Mouse (Mus musculus): ENCODE data around the gene Prmt7. TPM values are rescaled to one million over a fixed set of nuclear protein-coding genes. Genes with fewer than 3 reads are reported as not detected.

The Prmt7 gene
- polyA plus RNA-seq, 1 experiment from 2014 or later = 33.9 TPM

- Histone ChIP-seq H3K4me1 (ENCODE audit: control insufficient read depth in 2 of 2, insufficient read depth in 2 of 2, low read length in 2 of 2) (peaks cover 0 to 4% of the 10 kb centered on the region in 2 experiments; a peak in 1 of 4 replicates), H3K27me3 (ENCODE audit: control insufficient read depth, insufficient read depth, low read length) (no peaks in the 10 kb centered on the region)
These were observed 33.8 kb upstream of the Prmt7 start for GRCm38 (mm10) chr8:106176891-106177290.

DNA sequence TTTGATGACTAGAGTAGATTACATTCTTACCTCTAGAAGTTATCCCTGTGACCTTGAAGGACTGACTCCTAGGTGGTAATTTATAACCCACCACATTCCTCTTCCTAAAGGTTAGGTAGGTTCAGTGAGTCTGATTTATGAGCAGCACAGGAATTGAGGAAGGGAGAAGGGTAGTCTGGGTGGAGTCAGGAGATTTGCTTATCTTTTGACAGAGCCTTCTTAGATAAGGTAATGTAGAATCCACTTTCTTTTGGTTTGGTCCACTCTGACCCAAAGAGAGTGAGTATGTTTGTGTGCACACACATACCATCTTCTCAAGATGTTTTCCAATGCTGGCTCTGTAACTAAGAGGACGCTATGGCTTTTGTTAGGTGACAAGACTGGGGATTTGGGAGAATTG, 33.1 kb upstream of the Prmt7 start:
- Histone ChIP-seq H3K4me2 (ENCODE audit: low read length) (no peak overlapping the region), H3K9ac (ENCODE audit: low read length) (no peak overlapping the region), H3K4me1 (ENCODE audit: control insufficient read depth in 2 of 2, insufficient read depth in 2 of 2, low read length in 2 of 2) (peaks cover 0 to 4% of the 10 kb centered on the region in 2 experiments; a peak in 1 of 4 replicates), H3K27ac (replicated peaks in 1 of 2; ENCODE audit: control insufficient read depth in 1 of 2, insufficient read depth in 1 of 2, low read depth in 2 of 2, low read length in 2 of 2) (no peak overlapping the region), H3K27me3 (ENCODE audit: control insufficient read depth, insufficient read depth, low read length) (no peaks in the 10 kb centered on the region), H3K36me3 (ENCODE audit: control insufficient read depth, insufficient read depth, low read length) (peaks cover 24% of the 10 kb centered on the region), H3K4me3 (ENCODE audit: control insufficient read depth in 1 of 2, insufficient read depth in 1 of 2, low read depth in 1 of 2, low read length in 2 of 2) (no peak overlapping the region), H3K9me3 (ENCODE audit: control insufficient read depth, low read length) (no peaks in the 10 kb centered on the region)
- whole genome bisulfite sequencing = 61% methylated on average over 1 of the region's 1 CpGs
- ATAC-seq (ENCODE audit: insufficient number of reproducible peaks, insufficient read depth, low FRiP score, low read depth) = no peak

More at GRCm38 (mm10) chr8:106176891-106177290, 33.8 kb upstream of the Prmt7 start:
- Histone ChIP-seq H3K9me3 (ENCODE audit: control insufficient read depth, low read length) (no peaks in the 10 kb centered on the region), H3K4me2 (ENCODE audit: low read length) (no peak overlapping the region), H3K36me3 (ENCODE audit: control insufficient read depth, insufficient read depth, low read length) (peaks cover 17% of the 10 kb centered on the region), H3K9ac (ENCODE audit: low read length) (no peak overlapping the region), H3K27ac (replicated peaks in 1 of 2; ENCODE audit: control insufficient read depth in 1 of 2, insufficient read depth in 1 of 2, low read depth in 2 of 2, low read length in 2 of 2) (no peak overlapping the region), H3K4me3 (ENCODE audit: control insufficient read depth in 1 of 2, insufficient read depth in 1 of 2, low read depth in 1 of 2, low read length in 2 of 2) (no peak overlapping the region)
- WGBS = 28% methylated on average over 1 of the region's 1 CpGs
- ATAC-seq (ENCODE audit: insufficient number of reproducible peaks, insufficient read depth, low FRiP score, low read depth) = no peak

DNA sequence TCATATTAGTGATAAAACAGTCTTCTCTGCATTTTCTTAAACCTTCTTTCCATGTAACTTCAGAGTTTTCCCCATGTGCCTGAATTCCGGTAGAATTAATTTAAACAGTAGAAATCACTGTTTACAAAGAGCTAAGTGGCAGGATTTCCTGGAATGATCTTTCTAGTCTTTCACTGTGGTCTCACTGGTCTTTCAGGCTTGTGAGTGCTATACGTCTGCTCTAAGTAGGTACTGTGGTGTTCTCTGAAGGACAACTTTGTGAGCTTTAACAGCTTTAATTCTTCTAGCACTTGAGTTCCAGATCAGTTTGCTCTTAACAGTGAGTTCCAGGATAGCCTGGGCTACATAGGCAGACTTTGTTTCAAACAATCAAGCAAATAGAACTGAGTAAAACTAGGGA, 32.3 kb upstream of the Prmt7 start:
- Histone ChIP-seq H3K9ac (ENCODE audit: low read length) (no peak overlapping the region), H3K4me1 (ENCODE audit: control insufficient read depth in 2 of 2, insufficient read depth in 2 of 2, low read length in 2 of 2) (peaks cover 0 to 4% of the 10 kb centered on the region in 2 experiments; a peak in 1 of 4 replicates), H3K4me2 (ENCODE audit: low read length) (no peak overlapping the region), H3K27me3 (ENCODE audit: control insufficient read depth, insufficient read depth, low read length) (no peaks in the 10 kb centered on the region), H3K4me3 (ENCODE audit: control insufficient read depth in 1 of 2, insufficient read depth in 1 of 2, low read depth in 1 of 2, low read length in 2 of 2) (no peak overlapping the region), H3K27ac (replicated peaks in 1 of 2; ENCODE audit: control insufficient read depth in 1 of 2, insufficient read depth in 1 of 2, low read depth in 2 of 2, low read length in 2 of 2) (no peak overlapping the region), H3K9me3 (ENCODE audit: control insufficient read depth, low read length) (no peaks in the 10 kb centered on the region), H3K36me3 (ENCODE audit: control insufficient read depth, insufficient read depth, low read length) (peaks cover 28% of the 10 kb centered on the region)
- 62% methylated on average over 2 of the region's 2 CpGs for WGBS
- ATAC-seq (ENCODE audit: insufficient number of reproducible peaks, insufficient read depth, low FRiP score, low read depth) = no peak

DNA sequence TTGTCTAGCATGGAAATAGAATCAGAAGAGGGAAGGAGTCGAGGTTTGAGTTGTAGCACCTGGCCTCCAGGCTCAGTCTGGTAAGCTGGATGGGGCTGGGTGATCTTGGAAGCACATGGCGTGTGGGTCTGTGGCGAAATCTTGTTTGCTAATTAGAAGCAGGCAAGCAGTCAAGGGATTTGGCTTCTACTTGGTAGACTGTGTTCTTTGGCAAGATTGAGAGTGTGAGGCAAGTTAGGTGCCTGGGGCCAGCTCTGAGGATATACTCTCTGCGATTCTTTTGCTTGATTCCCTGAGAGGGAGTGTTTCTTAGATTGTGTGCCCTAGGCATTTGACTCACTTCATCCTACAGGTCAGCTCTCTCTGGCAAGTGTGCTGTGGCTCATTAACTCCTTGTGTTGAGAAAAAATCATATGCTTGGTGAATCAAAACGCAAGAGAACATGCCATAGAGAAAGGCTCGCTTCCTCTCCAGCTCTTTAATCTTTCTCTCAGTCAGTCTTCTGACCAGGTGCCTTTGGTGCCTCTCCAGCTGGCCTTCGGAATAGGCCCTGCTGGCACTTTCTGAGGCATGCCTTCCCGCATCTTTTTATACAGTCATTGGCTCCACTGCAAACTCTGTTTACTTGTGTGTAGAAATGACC, 25.0 kb upstream of the Prmt7 start:
- Histone ChIP-seq H3K4me1 (ENCODE audit: control insufficient read depth in 2 of 2, insufficient read depth in 2 of 2, low read length in 2 of 2) (no peaks in the 10 kb centered on the region), H3K36me3 (ENCODE audit: control insufficient read depth, insufficient read depth, low read length) (peaks cover 31% of the 10 kb centered on the region), H3K4me3 (ENCODE audit: control insufficient read depth in 1 of 2, insufficient read depth in 1 of 2, low read depth in 1 of 2, low read length in 2 of 2) (no peak overlapping the region), H3K27me3 (ENCODE audit: control insufficient read depth, insufficient read depth, low read length) (no peaks in the 10 kb centered on the region), H3K4me2 (ENCODE audit: low read length) (no peak overlapping the region), H3K27ac (replicated peaks in 1 of 2; ENCODE audit: control insufficient read depth in 1 of 2, insufficient read depth in 1 of 2, low read depth in 2 of 2, low read length in 2 of 2) (no peak overlapping the region), H3K9ac (ENCODE audit: low read length) (no peak overlapping the region), H3K9me3 (ENCODE audit: control insufficient read depth, low read length) (no peaks in the 10 kb centered on the region)
- 89% methylated on average over 8 of the region's 8 CpGs for WGBS
- ATAC-seq (ENCODE audit: insufficient number of reproducible peaks, insufficient read depth, low FRiP score, low read depth) = no peak

GRCm38 (mm10) chr8:106186394-106186793, 24.3 kb upstream of the Prmt7 start:
- H3K9me3 ChIP-seq (ENCODE audit: control insufficient read depth, low read length) = no peaks in the 10 kb centered on the region
- no peak overlapping the region for H3K9ac ChIP-seq (ENCODE audit: low read length)
- ATAC-seq (ENCODE audit: insufficient number of reproducible peaks, insufficient read depth, low FRiP score, low read depth) = no peak
- H3K4me1 ChIP-seq (ENCODE audit: control insufficient read depth in 2 of 2, insufficient read depth in 2 of 2, low read length in 2 of 2) = peaks cover 0 to under 1% of the 10 kb centered on the region in 2 experiments; a peak in 1 of 4 replicates
- no peak overlapping the region for H3K27ac ChIP-seq (replicated peaks in 1 of 2; ENCODE audit: control insufficient read depth in 1 of 2, insufficient read depth in 1 of 2, low read depth in 2 of 2, low read length in 2 of 2)
- no peak overlapping the region for H3K4me2 ChIP-seq (ENCODE audit: low read length)
- no peak overlapping the region for H3K4me3 ChIP-seq (ENCODE audit: control insufficient read depth in 1 of 2, insufficient read depth in 1 of 2, low read depth in 1 of 2, low read length in 2 of 2)
- peaks cover 33% of the 10 kb centered on the region for H3K36me3 ChIP-seq (ENCODE audit: control insufficient read depth, insufficient read depth, low read length)
- 95% methylated on average over 3 of the region's 3 CpGs for WGBS
- no peaks in the 10 kb centered on the region for H3K27me3 ChIP-seq (ENCODE audit: control insufficient read depth, insufficient read depth, low read length)

DNA sequence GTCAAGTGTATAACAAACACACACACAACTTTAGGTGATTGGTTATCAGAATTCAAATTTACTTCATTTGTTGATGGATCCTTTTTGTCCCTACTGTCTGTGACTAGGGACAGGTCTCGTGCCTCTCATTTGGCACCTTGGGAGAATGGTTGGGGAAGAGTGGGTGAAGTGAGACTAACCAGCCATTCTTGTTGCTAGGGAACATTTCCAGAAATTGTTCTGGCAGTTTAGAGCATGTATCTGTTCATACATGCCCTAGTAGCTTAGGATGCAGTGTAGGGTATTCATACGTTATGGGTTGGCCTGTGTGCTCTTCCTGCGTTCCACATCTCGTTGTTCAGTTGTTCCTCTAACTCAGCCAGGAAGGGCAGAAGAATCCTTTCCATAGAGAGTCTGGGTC, 21.6 kb upstream of the Prmt7 start:
- H3K4me3 ChIP-seq (ENCODE audit: control insufficient read depth in 1 of 2, insufficient read depth in 1 of 2, low read depth in 1 of 2, low read length in 2 of 2) = no peak overlapping the region
- H3K4me1 ChIP-seq (ENCODE audit: control insufficient read depth in 2 of 2, insufficient read depth in 2 of 2, low read length in 2 of 2) = peaks cover 0 to 5% of the 10 kb centered on the region in 2 experiments; a peak in 1 of 4 replicates
- no peak for ATAC-seq (ENCODE audit: insufficient number of reproducible peaks, insufficient read depth, low FRiP score, low read depth)
- H3K9ac ChIP-seq (ENCODE audit: low read length) = no peak overlapping the region
- no peaks in the 10 kb centered on the region for H3K9me3 ChIP-seq (ENCODE audit: control insufficient read depth, low read length)
- H3K27me3 ChIP-seq (ENCODE audit: control insufficient read depth, insufficient read depth, low read length) = no peaks in the 10 kb centered on the region
- H3K27ac ChIP-seq (replicated peaks in 1 of 2; ENCODE audit: control insufficient read depth in 1 of 2, insufficient read depth in 1 of 2, low read depth in 2 of 2, low read length in 2 of 2) = no peak overlapping the region
- H3K4me2 ChIP-seq (ENCODE audit: low read length) = no peak overlapping the region
- H3K36me3 ChIP-seq (ENCODE audit: control insufficient read depth, insufficient read depth, low read length) = peaks cover 43% of the 10 kb centered on the region
- WGBS = 89% methylated on average over 4 of the region's 4 CpGs

DNA sequence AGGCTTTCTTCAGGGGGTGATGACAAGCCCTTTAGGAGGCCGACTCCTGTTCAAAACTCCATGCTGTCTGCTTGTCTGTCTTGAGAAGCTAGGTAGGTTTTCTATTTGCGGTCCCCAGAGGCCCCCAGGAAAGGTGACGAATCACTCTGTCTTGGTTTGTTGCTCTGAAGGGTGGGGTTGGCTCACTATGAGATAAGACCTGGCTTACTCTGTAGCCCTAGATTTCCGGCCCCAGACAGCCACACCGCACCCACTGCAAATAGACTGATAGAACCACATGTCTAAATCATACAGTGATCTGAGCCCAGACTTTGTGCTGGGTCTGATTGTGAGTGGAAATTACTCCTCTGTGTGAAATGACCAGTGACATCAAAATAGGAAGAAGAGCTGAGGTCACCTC, 19.1 kb upstream of the Prmt7 start:
- 38% methylated on average over 5 of the region's 5 CpGs for WGBS
- no peak overlapping the region for H3K4me3 ChIP-seq (ENCODE audit: control insufficient read depth in 1 of 2, insufficient read depth in 1 of 2, low read depth in 1 of 2, low read length in 2 of 2)
- H3K27me3 ChIP-seq (ENCODE audit: control insufficient read depth, insufficient read depth, low read length) = no peaks in the 10 kb centered on the region
- H3K9ac ChIP-seq (ENCODE audit: low read length) = no peak overlapping the region
- peaks cover 0 to 5% of the 10 kb centered on the region in 2 experiments; a peak in 1 of 4 replicates for H3K4me1 ChIP-seq (ENCODE audit: control insufficient read depth in 2 of 2, insufficient read depth in 2 of 2, low read length in 2 of 2)
- no peaks in the 10 kb centered on the region for H3K9me3 ChIP-seq (ENCODE audit: control insufficient read depth, low read length)
- no peak for ATAC-seq (ENCODE audit: insufficient number of reproducible peaks, insufficient read depth, low FRiP score, low read depth)
- no peak overlapping the region for H3K27ac ChIP-seq (replicated peaks in 1 of 2; ENCODE audit: control insufficient read depth in 1 of 2, insufficient read depth in 1 of 2, low read depth in 2 of 2, low read length in 2 of 2)
- peaks cover 62% of the 10 kb centered on the region for H3K36me3 ChIP-seq (ENCODE audit: control insufficient read depth, insufficient read depth, low read length)
- H3K4me2 ChIP-seq (ENCODE audit: low read length) = no peak overlapping the region

GRCm38 (mm10) chr8:106193162-106193561, 17.6 kb upstream of the Prmt7 start:
- no peaks in the 10 kb centered on the region for H3K27me3 ChIP-seq (ENCODE audit: control insufficient read depth, insufficient read depth, low read length)
- no peaks in the 10 kb centered on the region for H3K9me3 ChIP-seq (ENCODE audit: control insufficient read depth, low read length)
- no peak overlapping the region for H3K4me3 ChIP-seq (ENCODE audit: control insufficient read depth in 1 of 2, insufficient read depth in 1 of 2, low read depth in 1 of 2, low read length in 2 of 2)
- no peak for ATAC-seq (ENCODE audit: insufficient number of reproducible peaks, insufficient read depth, low FRiP score, low read depth)
- no peak overlapping the region for H3K4me2 ChIP-seq (ENCODE audit: low read length)
- no peak overlapping the region for H3K27ac ChIP-seq (replicated peaks in 1 of 2; ENCODE audit: control insufficient read depth in 1 of 2, insufficient read depth in 1 of 2, low read depth in 2 of 2, low read length in 2 of 2)
- peaks cover 71% of the 10 kb centered on the region for H3K36me3 ChIP-seq (ENCODE audit: control insufficient read depth, insufficient read depth, low read length)
- 59% methylated on average over 6 of the region's 6 CpGs for WGBS
- peaks cover 0 to 5% of the 10 kb centered on the region in 2 experiments; a peak in 1 of 4 replicates for H3K4me1 ChIP-seq (ENCODE audit: control insufficient read depth in 2 of 2, insufficient read depth in 2 of 2, low read length in 2 of 2)
- no peak overlapping the region for H3K9ac ChIP-seq (ENCODE audit: low read length)
